Mouse (Mus musculus) gastrocnemius, postnatal 14 days (tissue): ENCODE data around the gene Tbc1d9. TPM values are rescaled to one million over a fixed set of nuclear protein-coding genes. Genes with fewer than 3 reads are reported as not detected.

Experiments
- DNase-seq: peaks from one replicate; pipeline ENCODE4 v3.0.0; 2021; ENCODE audit warnings: mixed read lengths
- intact Hi-C: fragments of 180-260 bp; cut with DNase I; formaldehyde crosslinking; loops from one replicate; pipeline ENCODE4 v1.15.1; 2025; ENCODE audit warnings: low total_unique reads
- long read RNA-seq, 2 experiments: library from polyadenylated mRNA; stranded (forward); transcript quantifications; one replicate each; pipeline ENCODE4 v2.0.0; 2021
- total RNA-seq, 2 experiments: library from RNA; stranded (reverse); gene quantifications; 2 replicates each; pipeline ENCODE4 v1.2.3; 2021

Tbc1d9 gene
- 1 to 10 TPM; 1.5 to 1.8 TPM for total RNA-seq
- long read RNA-seq, experiment 1 = 0 reads
- long read RNA-seq, experiment 2 = 0 reads

DNA sequence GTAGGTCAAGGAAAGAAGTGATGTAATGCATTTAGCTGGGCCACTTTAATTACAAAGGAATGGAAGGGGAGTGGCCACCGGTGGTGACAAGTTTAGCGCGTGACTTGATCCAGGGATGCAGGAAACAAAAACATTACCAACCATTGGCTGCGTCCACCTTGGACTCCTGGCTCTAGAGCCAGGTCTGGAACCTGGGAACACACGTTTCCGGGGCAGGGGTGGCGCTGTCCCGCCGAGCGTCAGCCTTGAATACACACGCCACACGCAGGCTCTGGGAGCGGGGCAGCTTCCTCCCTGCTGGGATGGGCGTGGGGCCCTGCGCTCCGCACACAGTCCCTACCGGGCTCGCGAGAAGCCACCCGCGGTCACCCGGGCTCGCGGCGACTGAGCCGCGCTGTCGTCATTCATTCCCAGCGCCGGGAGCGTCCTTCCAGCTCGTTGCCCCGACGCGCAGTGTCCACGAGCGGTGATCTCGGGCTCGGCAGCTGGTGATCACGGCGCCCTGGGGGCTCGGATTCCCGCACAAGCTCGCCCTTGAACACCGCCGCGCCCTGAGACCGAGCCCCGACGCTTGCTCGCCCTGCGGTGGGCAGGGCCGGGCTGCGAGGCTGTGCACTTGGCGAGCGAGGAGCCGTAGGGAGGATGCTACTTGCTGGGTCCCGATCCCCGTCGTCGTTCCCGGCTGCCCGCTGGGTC lies at the start of gene Tbc1d9:
Tbc1d9 (plus strand) TSS at position 118 of the 696 bp plus-strand sequence.
- DNase-seq = peak; percentile 68
- intact Hi-C loops = no loop called here

GRCm38 (mm10) chr8:83135086-83135485 lies 30.1 kb upstream of the Tbc1d9 start:
- DNase-seq = no peak
- intact Hi-C loops = no loop called here

DNA sequence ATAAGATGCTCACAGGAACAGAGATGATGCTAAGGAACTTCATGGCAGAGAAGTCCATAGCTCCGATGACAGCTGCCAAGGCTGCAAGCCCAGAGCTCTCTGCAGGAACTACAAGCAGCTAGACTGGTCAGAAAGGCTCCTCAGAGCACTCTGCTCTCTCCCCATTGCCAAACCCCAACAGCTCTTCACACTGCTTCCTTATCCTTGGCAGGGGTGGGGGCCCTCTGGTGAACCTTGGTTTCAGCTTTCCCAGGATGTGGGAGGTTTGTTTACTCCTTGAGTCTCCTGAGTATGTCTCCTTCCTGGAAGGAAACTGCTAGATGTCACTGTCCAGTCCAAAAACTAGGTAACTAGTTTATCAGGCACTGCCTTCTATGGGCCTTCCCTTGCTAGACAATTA lies 25.1 kb upstream of the Tbc1d9 start:
- DNase-seq = no peak
- intact Hi-C loops = no loop called here

- DNase-seq = no peak
Measured at GRCm38 (mm10) chr8:83140701-83141111, 24.4 kb upstream of the Tbc1d9 start.

DNA sequence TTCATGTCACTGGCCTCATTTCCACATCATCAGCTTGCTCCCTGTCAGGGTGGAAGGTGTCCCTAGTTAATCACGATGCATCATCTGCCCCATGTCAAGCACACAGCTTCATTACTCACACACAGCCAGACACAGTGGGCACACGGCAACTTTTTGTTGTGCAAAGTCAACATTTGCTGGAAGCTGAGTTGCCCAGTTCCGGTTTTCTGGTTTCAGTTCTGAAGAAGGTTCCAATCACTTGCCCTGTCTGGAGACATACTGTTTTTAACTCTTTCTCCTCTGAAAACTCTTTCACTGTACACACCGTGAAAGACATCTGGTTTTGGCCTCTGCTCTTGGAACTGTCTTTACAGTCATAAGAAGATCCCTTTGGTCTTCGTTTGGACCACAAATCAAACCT lies 23.8 kb upstream of the Tbc1d9 start:
- no peak for DNase-seq
- intact Hi-C loops = no loop called here

More at GRCm38 (mm10) chr8:83140701-83141111, 24.4 kb upstream of the Tbc1d9 start:
- intact Hi-C loops = no loop called here

- intact Hi-C loops = no loop called here
- no peak for DNase-seq
Measured at GRCm38 (mm10) chr8:83144601-83145000, 20.6 kb upstream of the Tbc1d9 start.

GRCm38 (mm10) chr8:83145421-83145820 lies 19.7 kb upstream of the Tbc1d9 start:
- no peak for DNase-seq
- intact Hi-C loops = no loop called here

DNA sequence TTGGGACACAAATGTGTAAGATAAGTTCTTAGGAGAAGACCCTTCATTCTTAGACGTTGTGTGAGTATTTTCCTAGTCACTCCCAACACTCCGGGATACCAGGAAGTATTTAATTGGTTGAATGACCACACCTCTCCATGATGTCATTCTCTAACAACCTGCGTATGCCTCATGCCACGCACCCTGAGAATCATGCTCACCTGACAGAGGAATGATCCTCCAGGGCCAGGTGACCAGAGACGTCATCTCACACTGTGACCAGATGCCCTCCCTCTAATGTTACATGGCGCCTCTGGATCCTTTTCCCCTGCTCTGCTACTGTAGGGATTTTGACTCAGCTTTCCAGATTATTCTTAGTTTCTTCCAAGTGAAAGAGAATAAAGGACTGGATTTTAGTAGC lies 16.0 kb upstream of the Tbc1d9 start:
- DNase-seq = no peak
- intact Hi-C loops = no loop called here

DNA sequence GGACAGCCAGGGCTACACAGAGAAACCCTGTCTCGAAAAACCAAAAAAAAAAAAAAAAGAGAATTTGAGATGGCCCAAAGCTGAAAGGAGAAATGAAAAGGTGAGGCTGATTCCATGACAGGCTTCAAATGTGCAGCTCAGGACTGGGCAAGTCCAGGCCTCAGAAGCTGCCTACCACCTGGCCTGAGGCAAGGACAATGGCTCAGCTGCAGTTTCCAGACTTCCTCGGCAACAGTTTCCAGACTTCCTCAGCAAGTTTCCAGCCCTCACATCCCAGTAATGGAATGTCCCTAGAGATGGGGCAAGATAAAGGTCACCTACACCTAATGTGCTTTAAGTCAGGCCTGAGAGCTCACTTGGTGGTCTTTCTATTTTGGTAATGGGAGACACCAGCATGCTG lies 13.1 kb upstream of the Tbc1d9 start:
- DNase-seq = no peak
- intact Hi-C loops = no loop called here

DNA sequence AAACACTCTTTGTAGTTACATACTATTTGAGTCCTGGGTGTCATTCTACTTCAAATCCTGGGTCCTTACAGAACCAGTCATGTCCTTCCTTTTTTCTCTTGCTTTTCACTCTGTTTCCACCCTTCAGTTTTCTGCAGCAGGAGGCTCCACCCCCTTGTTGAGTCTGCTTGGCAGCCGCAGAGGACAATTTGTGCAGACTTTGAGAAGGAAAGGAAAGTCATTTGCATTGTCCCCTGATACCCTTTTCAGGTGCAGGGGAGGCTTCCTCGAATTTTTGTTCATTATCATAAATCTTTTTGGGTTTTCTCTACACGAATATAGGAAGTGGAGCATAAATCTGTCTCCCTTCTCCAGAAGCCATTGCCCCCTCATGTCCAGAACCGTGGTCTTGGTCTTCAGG lies 12.7 kb upstream of the Tbc1d9 start:
- no peak for DNase-seq
- intact Hi-C loops = no loop called here

DNA sequence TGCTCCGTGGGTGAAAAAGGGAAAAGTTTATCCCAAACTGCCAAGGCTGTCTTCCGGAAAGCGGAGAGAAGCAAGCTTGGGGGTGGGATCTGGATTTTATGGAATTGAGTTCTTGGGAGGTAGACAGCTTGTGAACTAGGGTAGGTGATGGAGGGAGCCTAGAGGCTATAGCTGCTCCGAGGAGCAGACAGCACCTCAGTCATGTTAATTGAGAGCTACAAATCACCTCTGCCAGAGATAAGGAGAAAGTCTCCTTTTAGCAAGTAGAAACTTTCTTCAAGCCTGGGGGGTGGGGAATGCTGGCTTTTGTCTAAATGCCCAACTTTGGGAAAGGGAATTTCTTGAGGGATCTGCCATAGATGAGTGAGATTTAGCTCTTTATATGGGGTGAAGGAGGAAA lies 10.0 kb upstream of the Tbc1d9 start:
- intact Hi-C loops = no loop called here
- DNase-seq = no peak

DNA sequence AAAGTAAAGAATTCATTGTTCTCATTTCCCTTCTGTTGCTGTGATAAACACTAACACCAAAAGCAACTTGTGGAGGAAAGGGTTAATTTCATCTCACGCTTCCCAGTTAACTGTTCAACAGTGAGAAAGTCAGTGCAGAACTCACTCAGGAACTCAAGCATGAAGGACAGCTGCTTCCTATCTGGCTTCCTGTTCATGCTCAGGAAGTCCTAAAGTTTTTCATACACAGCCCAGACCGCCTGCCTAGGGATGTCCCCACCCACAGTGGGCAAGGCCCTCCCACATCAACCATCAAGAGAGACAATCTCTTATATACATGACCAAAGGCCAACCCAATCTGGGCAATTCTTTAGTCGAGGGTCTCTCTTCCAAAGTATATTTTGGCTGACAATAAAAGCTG lies 6.2 kb upstream of the Tbc1d9 start:
- DNase-seq = no peak
- intact Hi-C loops = no loop called here

- DNase-seq = no peak
- intact Hi-C loops = no loop called here
Measured at GRCm38 (mm10) chr8:83159615-83160014, 5.5 kb upstream of the Tbc1d9 start.

GRCm38 (mm10) chr8:83160613-83161012 lies 4.5 kb upstream of the Tbc1d9 start:
- no peak for DNase-seq
- intact Hi-C loops = no loop called here

DNA sequence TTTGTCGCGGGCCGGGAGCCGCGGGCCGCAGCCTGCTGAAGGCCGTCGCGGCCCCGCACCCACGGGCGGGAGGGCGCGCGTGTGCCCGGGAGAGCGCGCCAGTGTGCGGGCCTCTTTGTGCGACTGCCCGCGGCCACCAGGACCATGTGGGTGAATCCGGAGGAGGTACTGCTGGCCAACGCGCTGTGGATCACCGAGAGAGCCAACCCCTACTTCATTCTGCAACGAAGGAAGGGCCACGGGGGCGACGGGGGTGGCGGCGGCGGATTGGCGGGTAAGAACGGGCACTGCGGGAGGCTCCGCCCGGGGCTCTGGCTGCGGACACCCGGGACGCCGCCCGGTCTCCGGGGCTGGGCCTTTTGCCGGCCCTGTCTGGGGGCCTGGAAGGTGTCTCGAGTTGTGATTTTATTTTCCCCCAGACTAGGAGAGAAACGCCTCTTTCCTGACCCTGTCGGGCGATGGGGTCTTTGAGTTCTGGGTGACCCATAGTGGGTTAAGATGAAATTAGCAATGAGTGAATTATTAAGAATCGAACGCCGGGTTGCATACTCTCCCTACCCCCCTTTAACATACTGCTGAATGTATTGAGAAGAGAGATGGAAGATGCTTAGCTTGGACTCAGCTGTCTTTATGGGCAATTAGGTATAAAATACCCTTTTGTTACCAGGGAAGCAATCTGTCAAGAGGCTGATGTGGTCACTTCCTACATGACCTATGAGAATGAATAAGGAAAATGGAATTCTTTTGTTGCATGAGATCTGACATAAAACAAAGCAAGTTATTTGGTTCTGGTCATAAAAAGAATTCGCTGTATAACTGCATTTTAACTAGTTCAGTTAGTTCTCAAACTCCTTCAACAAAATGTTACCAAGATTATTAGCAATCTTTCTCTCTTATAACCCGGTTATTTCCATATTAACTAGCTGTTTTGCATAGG lies 1.0 kb downstream of the Tbc1d9 start, which contains the start of gene Gm10645:
Gm10645 (minus strand) TSS at position 240 of the 937 bp plus-strand sequence.
- intact Hi-C loops = no loop called here
- DNase-seq = peak; percentile 56

GRCm38 (mm10) chr8:83167932-83168331 lies 2.8 kb downstream of the Tbc1d9 start:
- no peak for DNase-seq
- intact Hi-C loops = no loop called here

- DNase-seq = no peak
- intact Hi-C loops = no loop called here
Measured at GRCm38 (mm10) chr8:83169127-83169526, 4.0 kb downstream of the Tbc1d9 start.

GRCm38 (mm10) chr8:83169709-83170108 lies 4.6 kb downstream of the Tbc1d9 start:
- intact Hi-C loops = no loop called here
- DNase-seq = no peak

GRCm38 (mm10) chr8:83170894-83171293 lies 5.7 kb downstream of the Tbc1d9 start:
- DNase-seq = no peak
- intact Hi-C loops = no loop called here

GRCm38 (mm10) chr8:83175680-83176079 lies 10.5 kb downstream of the Tbc1d9 start:
- no peak for DNase-seq
- intact Hi-C loops = no loop called here

DNA sequence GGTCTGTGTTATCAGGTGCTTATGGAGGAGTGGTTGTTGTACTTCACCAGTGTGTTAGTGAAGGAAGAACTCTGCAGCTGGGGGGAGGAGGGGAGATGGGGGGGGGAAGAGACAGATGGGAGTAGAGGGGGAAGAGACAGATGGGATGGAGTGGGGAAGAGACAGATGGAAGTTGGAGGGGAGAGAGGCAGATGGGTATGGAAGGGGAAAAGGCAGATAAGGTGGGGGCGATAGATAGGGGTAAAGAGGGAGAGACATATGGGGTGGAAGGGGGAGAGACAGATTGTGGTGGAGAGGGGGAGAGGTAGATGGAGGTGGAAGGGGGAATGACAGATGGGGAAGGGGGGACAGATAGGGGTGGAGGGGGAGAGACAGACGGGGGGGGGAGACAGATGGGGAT lies 11.6 kb downstream of the Tbc1d9 start:
- DNase-seq = no peak
- intact Hi-C loops = no loop called here
